Mouse (Mus musculus) cerebellum, postnatal 25 days (tissue): ENCODE data around the gene Vsig10.
"Not testable (repeated sequence)": the region's sequence is repeated elsewhere in the genome, so short reads cannot be mapped to it uniquely, and the experiment has no call there.

Experiments
- DNase-seq, 2 experiments: peaks; one replicate each; pipeline ENCODE4 v3.0.0; 2021; ENCODE audit warnings: mixed read lengths in 2 of 2

The Vsig10 gene

GRCm38 (mm10) chr5:117318741-117319629 lies at the start of gene Vsig10:
Gene Vsig10, plus strand, starts transcription at chr5:117319083.
- DNase-seq, result peak; percentile 72 to 74

DNA sequence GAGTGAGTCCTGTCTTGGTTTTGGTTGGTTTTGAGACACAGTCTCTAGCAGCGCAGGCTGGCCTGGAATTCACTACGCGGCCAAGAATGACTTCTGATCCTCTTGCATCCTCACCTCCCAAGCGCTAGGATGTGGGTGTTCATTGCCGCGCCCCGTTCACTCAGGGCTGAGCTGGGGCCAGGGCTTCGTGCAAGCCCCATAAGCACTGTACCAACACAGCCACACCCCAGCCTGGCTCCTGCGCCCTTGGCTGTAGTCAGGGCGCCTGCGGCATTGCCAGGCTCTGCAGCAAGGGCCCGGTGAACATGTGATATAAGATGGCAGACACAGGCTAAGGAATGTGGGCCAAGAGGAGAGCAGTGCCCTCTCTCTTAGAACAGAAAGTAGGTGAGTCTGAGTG lies 49.5 kb upstream of the Vsig10 start:
- peak in 1 of 2 experiments; percentile 39 for DNase-seq

- DNase-seq, result peak; percentile 48 to 62
Measured at GRCm38 (mm10) chr5:117271945-117272344, 46.9 kb upstream of the Vsig10 start.

DNA sequence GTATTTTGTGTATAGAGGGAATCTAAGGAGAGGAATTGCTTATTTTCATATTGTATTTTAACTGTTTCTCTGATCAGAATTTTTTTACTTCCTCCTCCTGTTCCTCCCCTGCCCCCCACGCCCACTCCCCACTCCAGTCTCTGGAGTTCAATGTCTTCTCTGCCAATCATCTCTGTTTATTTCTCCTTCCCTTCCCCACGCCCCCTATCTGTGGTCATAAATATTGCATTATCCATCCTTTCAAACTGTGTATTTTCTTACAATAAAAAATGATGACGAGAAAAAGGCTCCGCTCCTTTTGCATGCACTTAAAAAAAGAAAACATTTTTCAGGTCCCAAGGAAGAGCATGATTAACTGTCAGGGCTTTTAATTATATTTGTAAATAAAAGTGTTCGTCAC lies 44.1 kb upstream of the Vsig10 start:
- no peak for DNase-seq

GRCm38 (mm10) chr5:117277784-117278183 lies 41.1 kb upstream of the Vsig10 start:
- no peak for DNase-seq

- DNase-seq, result no peak
Measured at GRCm38 (mm10) chr5:117278809-117279668, 39.8 kb upstream of the Vsig10 start.

DNA sequence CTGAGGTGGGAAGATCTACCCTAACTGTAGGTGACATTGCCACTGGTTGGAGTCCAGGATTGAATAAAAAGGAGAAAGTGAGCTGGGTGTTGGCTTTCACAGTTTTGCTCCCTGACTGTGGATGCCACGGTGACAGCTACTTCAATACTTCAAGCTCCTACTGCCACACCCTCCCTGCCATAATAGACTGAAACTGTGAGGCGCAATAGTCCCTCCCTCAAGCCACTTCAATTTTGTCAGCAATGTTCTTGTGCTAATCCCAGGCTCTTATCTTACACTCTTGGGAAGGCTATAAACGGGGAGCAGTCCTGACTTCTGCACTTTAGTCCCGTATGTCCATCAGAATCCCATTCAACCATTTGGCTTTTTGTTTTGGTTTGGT lies 39.2 kb upstream of the Vsig10 start:
- no peak for DNase-seq

DNA sequence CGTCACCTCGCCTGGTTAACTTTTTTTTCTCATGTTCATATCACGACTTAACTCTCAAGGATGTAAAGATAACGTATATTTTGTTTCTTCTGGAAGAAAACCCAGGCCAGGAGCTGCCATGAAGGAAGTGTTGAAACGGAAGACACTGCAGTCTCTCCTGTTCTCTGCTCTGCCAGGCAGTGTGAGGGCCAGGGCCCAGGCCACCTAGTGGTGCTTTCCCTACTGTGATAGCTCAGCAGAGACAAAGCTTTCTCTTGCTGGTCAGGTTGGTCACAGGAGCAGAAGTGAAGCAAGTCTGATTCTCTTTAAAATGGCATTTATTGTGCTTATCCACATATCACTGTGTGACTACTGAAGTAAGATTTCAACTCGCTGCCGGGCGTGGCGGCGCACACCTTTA lies 37.3 kb upstream of the Vsig10 start:
- DNase-seq, result no peak

GRCm38 (mm10) chr5:117282360-117282759 lies 36.5 kb upstream of the Vsig10 start:
- no peak for DNase-seq

DNA sequence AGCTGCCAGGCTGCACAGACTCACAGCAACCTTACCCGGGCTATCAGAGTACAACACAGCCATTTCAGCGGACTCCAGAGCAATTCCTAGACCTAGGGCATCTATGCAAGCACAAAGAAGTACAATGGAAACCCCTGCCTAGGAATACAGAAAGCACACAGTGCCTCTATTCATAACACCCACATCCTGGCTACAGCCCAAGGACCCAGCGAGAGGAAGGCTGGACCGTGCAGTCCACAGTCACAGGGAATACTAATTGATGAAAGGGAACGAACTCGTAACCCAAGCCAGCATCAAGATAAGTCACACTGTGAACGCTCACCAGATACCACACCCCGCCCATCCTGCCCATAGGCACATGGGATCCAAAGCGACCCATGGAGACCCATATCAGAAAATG lies 34.9 kb upstream of the Vsig10 start:
- peak in 1 of 2 experiments; percentile 36 for DNase-seq

DNA sequence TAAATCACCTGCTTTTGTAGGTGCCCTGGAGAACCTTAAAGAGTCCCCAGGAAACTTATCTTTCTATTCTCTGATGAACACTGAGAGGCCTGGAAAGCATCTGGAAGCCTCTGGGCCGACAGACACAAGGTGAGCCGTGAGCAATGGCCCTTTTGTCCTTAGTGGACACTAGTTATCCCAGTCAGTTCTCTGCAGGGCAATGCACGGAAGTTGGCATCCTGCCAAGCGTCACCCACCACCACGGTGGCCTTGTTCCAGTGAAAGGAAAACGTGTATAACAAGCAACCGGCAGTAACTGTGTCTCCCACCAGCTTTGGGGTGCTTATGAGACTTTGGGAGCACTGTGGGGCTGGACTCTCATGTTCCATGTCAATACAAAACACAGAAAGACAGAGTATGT lies 34.2 kb upstream of the Vsig10 start:
- DNase-seq, result no peak

- no peak for DNase-seq
Measured at GRCm38 (mm10) chr5:117285266-117285665, 33.6 kb upstream of the Vsig10 start.

DNA sequence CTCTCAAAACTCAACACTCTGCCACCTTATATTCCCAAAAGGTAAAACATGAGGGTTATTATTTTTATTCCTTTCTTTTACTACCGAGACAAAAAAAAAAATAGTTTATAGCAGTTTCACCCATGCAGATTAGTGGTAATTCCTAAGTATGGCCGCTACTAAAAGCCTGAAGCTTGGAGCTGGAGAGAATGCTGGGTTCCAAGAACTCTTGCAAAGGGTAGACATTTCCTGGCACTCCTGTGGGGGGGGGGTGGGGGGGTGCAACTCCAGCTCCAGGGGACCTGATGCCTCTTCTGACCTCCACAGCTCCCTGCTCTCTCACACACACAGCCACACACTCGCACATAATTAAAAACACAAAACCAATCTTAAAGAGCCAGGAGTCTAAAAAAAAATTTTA lies 32.6 kb upstream of the Vsig10 start:
- DNase-seq, result no peak

- peak; percentile 95 to 98 for DNase-seq
Measured at GRCm38 (mm10) chr5:117286831-117287822, 31.8 kb upstream of the Vsig10 start, which contains the start of gene Pebp1. Gene Pebp1, minus strand, starts transcription at chr5:117287625.

GRCm38 (mm10) chr5:117289646-117290045 lies 29.2 kb upstream of the Vsig10 start:
- no peak for DNase-seq

DNA sequence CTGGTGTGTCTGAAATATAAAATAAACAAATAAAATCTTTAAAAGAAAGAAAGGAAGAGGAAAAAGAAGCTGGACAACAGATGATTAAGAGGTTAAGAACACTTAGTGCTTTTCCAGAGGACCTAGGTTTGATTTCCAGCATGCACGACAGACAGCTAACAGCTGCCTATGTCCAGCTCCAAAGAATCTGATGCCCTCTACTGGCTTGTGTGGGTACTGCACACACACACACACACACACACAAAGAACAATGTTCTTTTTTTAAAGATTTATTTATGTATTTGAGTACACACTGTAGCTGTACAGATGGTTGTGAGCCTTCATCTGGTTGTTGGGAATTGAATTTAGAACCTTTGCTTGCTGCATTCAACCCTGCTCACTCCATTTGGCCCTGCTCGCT lies 28.8 kb upstream of the Vsig10 start:
- no peak for DNase-seq

GRCm38 (mm10) chr5:117291312-117291711 lies 27.6 kb upstream of the Vsig10 start:
- DNase-seq, result no peak

GRCm38 (mm10) chr5:117292547-117292946 lies 26.3 kb upstream of the Vsig10 start:
- no peak for DNase-seq

- DNase-seq, result not testable (repeated sequence)
Measured at GRCm38 (mm10) chr5:117293776-117294175, 25.1 kb upstream of the Vsig10 start.

- no peak for DNase-seq
Measured at GRCm38 (mm10) chr5:117295011-117295410, 23.9 kb upstream of the Vsig10 start.

GRCm38 (mm10) chr5:117302899-117303298 lies 16.0 kb upstream of the Vsig10 start:
- no peak for DNase-seq
